Mouse (Mus musculus) B cell, adult 2 months (primary cell): ENCODE data around the gene 4930595D18Rik.
A peak's percentile ranks its signal among the peaks of the same experiment; 100 is the strongest.

ENCODE experiments used
- DNase-seq, 2 experiments: peaks; one replicate each; pipeline ENCODE4 v3.0.0; 2022

4930595D18Rik gene

DNA sequence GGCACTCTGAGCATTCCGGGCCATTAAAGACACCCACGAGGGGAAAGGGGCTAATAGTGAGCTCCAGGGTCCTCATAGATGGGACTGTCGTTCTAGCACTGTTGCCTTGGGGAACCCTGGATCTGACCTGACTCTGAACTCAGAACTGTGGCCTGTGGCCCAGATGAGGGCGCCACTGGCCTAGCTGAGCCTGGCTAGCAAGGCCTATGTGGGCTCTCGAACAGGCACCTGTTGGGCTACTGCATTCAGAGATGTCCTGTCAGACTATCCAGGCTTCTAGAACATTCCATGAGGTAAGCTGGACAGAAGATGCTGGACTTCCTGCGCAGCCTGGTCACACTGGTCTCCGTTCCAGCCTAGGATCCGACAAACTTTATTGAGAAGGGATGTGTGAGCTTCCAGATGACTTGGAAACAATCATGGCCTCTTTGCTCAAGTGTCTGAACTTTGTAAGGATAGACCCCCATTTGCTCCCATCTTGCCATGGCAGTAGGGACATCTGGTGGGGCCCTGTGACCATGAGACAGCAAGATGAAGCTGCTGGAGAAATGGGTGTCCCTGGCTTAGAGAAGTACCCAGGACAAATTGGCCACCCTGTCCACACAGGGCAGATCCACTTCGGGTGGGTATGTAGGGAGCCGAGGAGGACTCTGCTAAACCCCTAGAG is 19.0 kb downstream of the 4930595D18Rik start:
- DNase-seq = peak; percentile 76 to 77

DNA sequence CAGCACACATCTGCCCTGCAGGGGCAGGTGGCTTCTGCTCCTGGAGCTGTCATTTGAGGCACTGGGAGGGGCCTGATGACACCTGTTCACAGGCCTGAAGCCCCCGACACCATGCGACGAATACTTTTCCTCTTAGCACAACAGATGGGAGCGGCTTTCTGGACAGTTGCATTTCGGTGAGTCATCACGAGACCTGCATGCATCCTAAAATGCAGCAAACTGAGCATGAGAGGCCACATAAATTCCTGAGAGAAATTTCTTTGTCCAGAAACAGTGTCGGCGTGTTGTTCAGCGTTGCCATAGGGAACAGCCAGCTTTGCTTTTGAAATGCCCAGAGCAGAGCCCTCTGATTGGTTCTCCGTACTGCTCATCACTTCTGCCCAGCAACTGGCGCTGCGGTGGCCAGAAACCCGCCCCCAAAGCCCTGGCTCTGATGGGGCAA is 20.0 kb downstream of the 4930595D18Rik start:
- peak; percentile 85 to 88 for DNase-seq

GRCm38 (mm10) chr12:111162312-111163061 is 21.8 kb downstream of the 4930595D18Rik start:
- no peak for DNase-seq

- DNase-seq = no peak
These were observed 22.4 kb downstream of the 4930595D18Rik start for GRCm38 (mm10) chr12:111161943-111162311.

DNA sequence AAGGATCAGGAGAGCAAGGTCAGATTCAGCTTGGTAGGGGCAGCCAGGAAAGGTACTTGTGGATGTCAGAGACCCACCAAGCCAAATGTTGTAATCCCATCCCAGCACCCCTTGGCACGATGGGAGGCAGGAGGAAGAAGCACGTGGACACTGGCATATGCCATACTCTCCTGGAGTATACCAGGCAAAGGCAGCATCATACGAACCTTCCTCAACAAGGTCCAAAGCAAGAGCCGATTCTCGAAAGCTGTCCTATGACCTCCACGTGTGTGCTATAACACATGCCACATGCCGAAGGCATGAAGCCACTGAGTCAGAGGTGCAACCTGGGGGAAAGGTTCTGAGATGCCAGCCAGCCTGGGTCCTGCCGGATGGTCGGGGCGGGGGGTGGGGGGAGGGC is 23.4 kb downstream of the 4930595D18Rik start:
- peak in 1 of 2 experiments; percentile 16 for DNase-seq

- peak; percentile 99 for DNase-seq
These were observed 24.4 kb downstream of the 4930595D18Rik start for GRCm38 (mm10) chr12:111159659-111160428.

DNA sequence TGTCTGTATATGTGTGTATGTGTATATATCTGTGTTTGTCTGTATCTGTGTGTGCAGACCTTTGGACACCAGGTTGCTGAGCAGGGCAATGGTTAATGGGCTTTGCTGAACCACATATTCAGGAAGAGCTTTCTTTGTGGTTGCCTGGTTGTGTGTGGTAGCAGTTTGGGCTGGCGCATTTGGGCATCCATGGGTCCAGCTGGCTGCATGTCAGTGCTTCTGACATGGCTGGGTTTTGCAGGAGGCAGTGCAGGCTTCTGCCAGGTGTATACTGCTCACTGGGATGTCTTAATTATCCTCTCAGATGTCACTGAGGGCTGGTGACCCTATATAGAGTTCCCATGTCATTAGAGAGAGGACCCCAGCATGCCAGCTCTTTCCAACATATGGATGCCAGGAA is 28.5 kb downstream of the 4930595D18Rik start:
- no peak for DNase-seq

- DNase-seq = no peak
These were observed 29.6 kb downstream of the 4930595D18Rik start for GRCm38 (mm10) chr12:111154641-111155040.

- DNase-seq = no peak
These were observed 30.3 kb downstream of the 4930595D18Rik start for GRCm38 (mm10) chr12:111153946-111154345.

DNA sequence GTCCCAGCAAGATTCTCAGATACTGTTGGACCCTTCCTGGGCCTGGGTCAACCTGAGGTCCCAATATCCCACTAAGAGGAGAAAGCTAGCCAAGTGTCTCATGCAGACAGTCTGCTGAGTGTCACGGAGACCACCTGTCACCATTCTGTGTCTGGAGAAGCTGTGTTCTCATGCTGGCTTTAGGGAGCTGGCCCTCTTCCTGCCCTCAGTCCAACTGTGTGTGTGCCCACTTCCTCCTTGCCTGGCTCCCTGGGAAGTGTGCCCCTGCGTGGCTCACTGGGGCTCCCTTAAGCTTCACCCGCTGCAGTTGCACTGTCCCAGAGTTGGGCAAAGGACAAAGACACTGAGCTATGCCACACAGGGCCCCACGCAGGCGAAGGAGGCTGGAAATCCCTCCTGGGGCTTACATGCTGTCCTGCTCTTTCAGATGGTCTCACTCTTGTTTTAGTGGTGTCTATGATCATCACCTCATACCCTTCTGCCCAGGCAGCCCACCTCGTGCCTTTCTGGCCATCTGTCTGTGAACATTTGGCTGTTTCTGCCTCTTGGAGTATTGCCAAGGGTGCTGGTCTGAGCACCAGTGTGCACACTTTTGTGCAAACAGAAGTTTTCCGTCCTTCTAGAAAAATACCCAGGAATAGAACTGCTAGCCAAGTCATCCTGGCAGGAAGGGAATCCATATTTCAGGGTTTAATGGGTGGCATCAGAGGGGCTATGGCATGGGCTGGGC is 31.1 kb downstream of the 4930595D18Rik start:
- DNase-seq = no peak

DNA sequence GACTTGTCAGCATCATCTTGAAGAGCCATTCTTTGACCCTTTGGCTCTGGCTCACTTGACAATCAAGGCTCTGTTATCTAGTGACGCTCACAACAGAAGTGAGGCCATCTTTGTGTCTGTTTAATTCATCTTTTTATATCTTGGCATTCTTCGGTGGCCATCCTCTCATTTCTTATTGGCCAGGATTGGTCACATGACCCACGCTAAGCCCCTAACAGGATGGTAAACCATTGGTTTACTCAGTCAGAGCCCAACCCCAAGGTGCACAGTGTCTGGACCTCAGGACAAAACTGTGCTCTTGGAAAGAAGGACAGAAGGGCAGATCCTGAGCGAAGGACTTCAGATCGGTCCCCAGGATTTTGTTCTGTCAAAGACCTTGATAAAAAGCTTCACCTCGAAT is 31.7 kb downstream of the 4930595D18Rik start:
- no peak for DNase-seq

- DNase-seq = no peak
These were observed 32.7 kb downstream of the 4930595D18Rik start for GRCm38 (mm10) chr12:111151422-111152156.

DNA sequence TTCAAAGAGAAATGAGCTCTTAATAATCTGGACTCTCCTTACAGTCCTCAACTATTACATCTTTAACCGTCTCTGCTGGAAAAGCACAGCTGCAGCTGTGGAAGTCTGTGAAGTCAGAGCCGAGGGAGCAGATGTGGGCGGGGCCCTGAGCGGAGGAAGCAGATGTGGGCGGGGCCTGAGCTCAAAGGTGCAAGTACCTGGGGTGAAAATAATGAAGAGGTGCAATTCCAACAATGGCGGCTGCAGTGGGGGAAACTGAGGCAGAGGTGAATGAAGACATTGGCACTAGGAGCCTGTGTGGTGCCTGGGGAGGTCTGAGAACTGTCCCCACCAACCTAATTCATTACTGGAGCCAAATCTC is 34.1 kb downstream of the 4930595D18Rik start:
- DNase-seq = peak; percentile 74 to 77

DNA sequence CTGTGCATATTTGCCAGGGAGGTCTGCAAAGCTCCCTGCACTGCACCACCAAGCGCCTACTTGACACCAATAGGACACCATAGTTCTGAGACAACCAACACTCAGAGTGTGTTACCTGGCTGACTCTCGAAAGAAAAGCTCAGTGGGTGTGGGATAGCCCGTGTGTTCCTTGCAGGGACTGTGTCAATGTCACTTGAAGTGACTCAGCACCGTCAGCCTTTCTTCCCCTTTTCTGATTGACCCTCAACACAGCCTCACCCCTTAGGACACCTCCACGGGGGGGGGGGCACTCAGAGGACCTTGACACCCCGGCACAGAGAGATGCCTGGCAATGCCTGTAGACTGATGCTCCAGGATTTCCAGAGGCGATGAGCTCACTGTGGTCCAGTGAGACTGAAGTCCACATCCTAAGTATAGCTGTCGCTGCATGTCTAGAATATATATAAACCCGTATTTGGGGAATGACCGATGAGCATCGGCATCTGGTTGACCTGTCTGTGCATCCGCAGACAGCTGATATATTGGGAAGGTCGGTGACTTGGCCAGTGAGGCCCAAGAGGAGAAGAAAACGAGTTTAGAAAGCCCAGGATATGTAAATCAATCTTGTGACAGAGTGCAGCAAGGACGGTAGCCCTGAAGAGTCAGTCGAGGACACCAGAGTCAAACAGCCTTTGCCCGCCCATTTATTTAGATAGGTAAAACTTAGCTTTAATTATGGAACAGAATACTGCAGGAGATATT is 34.6 kb downstream of the 4930595D18Rik start:
- peak in 1 of 2 experiments; percentile 11 for DNase-seq

DNA sequence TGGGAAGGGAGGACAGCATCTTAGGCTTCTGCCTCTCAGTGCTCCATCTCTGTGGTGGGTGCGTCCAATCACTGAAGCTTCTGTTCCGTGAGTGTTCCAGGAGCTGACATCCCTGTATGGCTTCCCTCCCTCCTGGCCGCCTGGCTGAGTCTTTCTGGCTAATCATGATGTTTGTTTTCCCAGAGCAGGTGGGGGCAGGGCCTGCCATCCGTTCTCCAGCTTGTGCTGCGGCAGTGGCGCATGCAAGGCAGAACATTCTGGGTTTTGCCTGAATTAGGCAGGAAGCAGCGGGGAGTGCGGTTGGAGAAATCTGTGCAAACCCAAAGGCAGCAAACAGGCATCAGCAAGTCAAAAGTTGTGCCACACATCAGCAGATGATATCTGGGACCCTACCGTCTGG is 39.0 kb downstream of the 4930595D18Rik start:
- DNase-seq = no peak

- DNase-seq = no peak
These were observed 39.7 kb downstream of the 4930595D18Rik start for GRCm38 (mm10) chr12:111144598-111144997.

DNA sequence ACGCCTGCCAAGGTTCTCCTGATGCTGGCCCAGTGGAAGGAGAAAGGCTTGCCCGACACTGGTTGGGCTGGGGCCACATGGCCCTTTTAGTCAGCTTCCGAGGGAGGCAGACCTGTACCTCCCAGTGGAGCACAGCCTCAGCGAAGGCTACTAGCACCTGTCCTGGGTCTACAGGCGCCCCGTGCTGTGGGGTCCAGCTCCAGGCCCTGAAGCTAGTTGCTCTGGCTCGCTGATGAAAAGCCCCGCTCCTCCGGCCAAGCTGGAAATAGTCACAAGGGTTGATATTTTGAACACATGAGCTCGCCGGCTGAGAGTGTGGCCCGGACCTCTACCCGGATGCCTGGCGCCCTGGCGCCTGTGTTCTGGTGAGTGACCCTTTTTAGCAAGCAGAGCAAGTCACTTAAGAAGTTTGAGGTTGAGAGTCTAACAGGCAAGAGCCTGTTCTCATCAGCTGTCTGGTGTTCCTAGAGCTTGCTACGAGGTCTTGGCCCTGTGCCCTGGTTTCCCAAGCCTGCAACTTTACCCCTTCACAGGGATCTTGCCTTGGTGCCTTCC is 40.7 kb downstream of the 4930595D18Rik start:
- DNase-seq = no peak

DNA sequence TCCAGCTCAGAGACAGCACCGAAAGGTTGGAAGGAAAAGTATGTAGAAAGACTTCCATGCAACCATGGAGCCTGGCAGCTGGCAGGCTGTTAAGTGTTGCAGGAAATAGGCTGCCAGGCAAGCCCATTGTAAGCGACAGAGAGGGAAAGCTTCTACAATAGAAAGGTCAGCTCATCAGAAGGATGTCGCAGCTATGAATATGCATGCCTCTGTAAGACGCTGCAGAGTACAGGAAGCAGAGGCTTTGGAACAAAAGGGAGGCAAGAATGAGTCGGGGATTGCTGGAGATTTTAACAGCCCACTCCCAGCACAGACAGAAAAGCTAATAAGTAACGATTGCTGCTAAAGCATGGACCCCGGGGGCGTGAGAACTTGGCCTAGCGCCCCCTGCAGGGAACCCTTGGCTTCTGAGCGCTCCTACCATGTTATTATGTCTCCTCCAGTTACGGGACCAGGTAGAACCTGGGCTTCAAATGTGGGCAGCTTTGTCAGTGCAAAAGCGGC is 41.2 kb downstream of the 4930595D18Rik start:
- peak; percentile 69 to 70 for DNase-seq

DNA sequence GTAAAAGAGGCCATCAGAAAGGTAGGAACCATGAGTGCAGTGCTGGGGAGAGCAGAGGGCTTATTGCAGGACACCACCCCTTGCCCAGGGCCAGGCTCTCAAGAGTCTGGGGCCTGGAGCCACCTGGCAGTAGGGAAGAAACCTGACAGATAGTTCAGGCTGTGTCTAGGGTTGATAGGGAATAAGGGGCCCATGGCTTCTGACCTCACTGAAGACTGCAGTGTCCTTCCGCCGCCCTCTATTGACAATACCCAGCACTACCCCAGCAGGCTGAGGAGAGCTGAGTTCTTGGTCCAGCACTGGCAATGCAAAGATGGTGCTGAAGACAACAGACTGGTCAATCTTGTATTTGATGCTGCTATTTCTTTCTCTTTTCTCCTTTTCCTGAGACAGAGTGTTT is 47.2 kb downstream of the 4930595D18Rik start:
- DNase-seq = peak; percentile 37 to 40

GRCm38 (mm10) chr12:111135953-111136352 is 48.3 kb downstream of the 4930595D18Rik start:
- no peak for DNase-seq
